Mouse (Mus musculus) limb, embryonic 14.5 days (tissue): ENCODE data around the gene Slc23a4. TPM values are rescaled to one million over a fixed set of nuclear protein-coding genes. Genes with fewer than 3 reads are reported as not detected.

Experiments
- ATAC-seq: fragments of 200-750 bp; cut with Nextera tagmentation; 2 replicates; pipeline ENCODE4 v1.8.0; 2017; ENCODE audit warnings: low read depth, moderate number of reproducible peaks, moderate TSS enrichment; ENCODE audit not compliant: low FRiP score
- DNase-seq: peaks from one replicate; pipeline ENCODE4 v3.0.0-alpha.2; 2015; ENCODE audit warnings: low spot score
- H3K27ac ChIP-seq: fragments of 300-500 bp; sonication (generic); replicated peaks from 2 replicates; pipeline ENCODE4 v1.5.1; 2014; ENCODE audit warnings: low read depth, mild to moderate bottlenecking, low read length, moderate library complexity, mixed read lengths
- H3K27me3 ChIP-seq: fragments of 300-500 bp; sonication (generic); 2 replicates; pipeline ENCODE4 v1.6.1; 2014; ENCODE audit warnings: low read length, mixed read lengths; ENCODE audit not compliant: control insufficient read depth, insufficient read depth
- H3K36me3 ChIP-seq: fragments of 300-500 bp; sonication (generic); 2 replicates; pipeline ENCODE4 v1.6.1; 2014; ENCODE audit warnings: mild to moderate bottlenecking, low read length, moderate library complexity, mixed read lengths; ENCODE audit not compliant: control insufficient read depth, insufficient read depth
- H3K4me1 ChIP-seq: fragments of 300-500 bp; sonication (generic); 2 replicates; pipeline ENCODE4 v1.6.1; 2014; ENCODE audit warnings: antibody characterized with exemption, low read length, mixed read lengths; ENCODE audit not compliant: control insufficient read depth, insufficient read depth
- H3K4me2 ChIP-seq: fragments of 300-500 bp; sonication (generic); replicated peaks from 2 replicates; pipeline ENCODE4 v1.6.1; 2014; ENCODE audit warnings: low read depth, mild to moderate bottlenecking, low read length, moderate library complexity; ENCODE audit not compliant: severe bottlenecking
- H3K4me3 ChIP-seq: fragments of 300-500 bp; sonication (generic); replicated peaks from 2 replicates; pipeline ENCODE4 v1.5.1; 2014; ENCODE audit warnings: low read length
- H3K9ac ChIP-seq: fragments of 300-500 bp; sonication (generic); 2 replicates; pipeline ENCODE4 v1.6.1; 2014; ENCODE audit warnings: mild to moderate bottlenecking, low read depth, low read length, moderate library complexity; ENCODE audit not compliant: severe bottlenecking
- H3K9me3 ChIP-seq: fragments of 300-500 bp; sonication (generic); 2 replicates; pipeline ENCODE4 v1.6.1; 2016; ENCODE audit warnings: low read length; ENCODE audit not compliant: control insufficient read depth
- POLR2A ChIP-seq: fragments of 200-500 bp; IDR thresholded peaks from 2 replicates; pipeline ENCODE4 v1.8.0; 2012; ENCODE audit warnings: inconsistent platforms, mild to moderate bottlenecking, moderate library complexity, borderline replicate concordance; ENCODE audit not compliant: insufficient read depth, insufficient read length; ENCODE audit errors: extremely low read depth
- WGBS: fragments of 180-500 bp; shearing (Covaris S2); extraction: QIAGEN DNeasy Blood & Tissue Kit; methylation state at CpG from one replicate; pipeline ENCODE4 v1.1.7; 2014; 5-methylcytosine and 5-hydroxymethylcytosine counted together
- polyA plus RNA-seq, 2 experiments: library from polyadenylated mRNA; depleted of rRNA in 1 of 2; stranded (reverse) in 1 of 2; unstranded in 1 of 2; fragments of >200 nt; fragmentation: Nextera tagmentation in 1 of 2; extraction: Ambion mirVana in 1 of 2; gene quantifications; 2 replicates each; pipeline versions ENCODE4 v1.2.1 to v1.2.3; 2012 to 2014

Gene Slc23a4
- polyA plus RNA-seq, 2 experiments = 0.73 to 2.1 TPM

- TF ChIP-seq POLR2A = no peak
- ATAC-seq = no peak
- no peak overlapping the region for H3K4me2 ChIP-seq
- H3K9me3 ChIP-seq = no peaks in the 10 kb centered on the region
- H3K36me3 ChIP-seq = peaks cover 66% of the 10 kb centered on the region
- no peak for DNase-seq
- no peaks in the 10 kb centered on the region for H3K4me1 ChIP-seq
- no peak overlapping the region for H3K4me3 ChIP-seq
- H3K27ac ChIP-seq = no peak overlapping the region
- H3K27me3 ChIP-seq = no peaks in the 10 kb centered on the region
- 88% methylated on average over 7 of the region's 7 CpGs for WGBS
- no peak overlapping the region for H3K9ac ChIP-seq
These were observed 85.6 kb downstream of the Slc23a4 start for GRCm38 (mm10) chr6:34902578-34902977.

- Histone ChIP-seq H3K4me1 (no peaks in the 10 kb centered on the region), H3K4me3 (no peak overlapping the region), H3K27me3 (no peaks in the 10 kb centered on the region), H3K36me3 (peaks cover 65% of the 10 kb centered on the region), H3K9ac (no peak overlapping the region), H3K27ac (no peak overlapping the region), H3K4me2 (no peak overlapping the region), H3K9me3 (no peaks in the 10 kb centered on the region)
- WGBS = 72% methylated on average over 9 of the region's 9 CpGs
- DNase-seq (no peak), ATAC-seq (no peak)
- TF ChIP-seq POLR2A = no peak
These were observed 86.2 kb downstream of the Slc23a4 start for GRCm38 (mm10) chr6:34901911-34902444.

GRCm38 (mm10) chr6:34900990-34901389 is 87.2 kb downstream of the Slc23a4 start:
- Histone ChIP-seq H3K9ac (no peak overlapping the region), H3K27me3 (no peaks in the 10 kb centered on the region), H3K9me3 (no peaks in the 10 kb centered on the region), H3K4me3 (no peak overlapping the region), H3K27ac (no peak overlapping the region), H3K4me1 (no peaks in the 10 kb centered on the region), H3K36me3 (peaks cover 62% of the 10 kb centered on the region), H3K4me2 (no peak overlapping the region)
- WGBS = 43% methylated on average over 2 of the region's 2 CpGs
- no peak for DNase-seq
- ATAC-seq = no peak
- no peak for TF ChIP-seq POLR2A

- Histone ChIP-seq H3K9me3 (no peaks in the 10 kb centered on the region), H3K9ac (no peak overlapping the region), H3K4me2 (no peak overlapping the region), H3K27ac (no peak overlapping the region), H3K27me3 (no peaks in the 10 kb centered on the region), H3K36me3 (peaks cover 62% of the 10 kb centered on the region), H3K4me1 (no peaks in the 10 kb centered on the region), H3K4me3 (no peak overlapping the region)
- ATAC-seq = no peak
- TF ChIP-seq POLR2A = no peak
- DNase-seq = no peak
- 82% methylated on average over 2 of the region's 2 CpGs for WGBS
These were observed 89.1 kb downstream of the Slc23a4 start for GRCm38 (mm10) chr6:34899127-34899526.

- H3K27ac ChIP-seq = no peak overlapping the region
- no peak for DNase-seq
- ATAC-seq = no peak
- H3K36me3 ChIP-seq = peaks cover 65% of the 10 kb centered on the region
- TF ChIP-seq POLR2A = no peak
- no peak overlapping the region for H3K4me3 ChIP-seq
- 55% methylated on average over 15 of the region's 16 CpGs for WGBS
- H3K4me2 ChIP-seq = no peak overlapping the region
- no peaks in the 10 kb centered on the region for H3K4me1 ChIP-seq
- no peaks in the 10 kb centered on the region for H3K9me3 ChIP-seq
- H3K9ac ChIP-seq = no peak overlapping the region
- no peaks in the 10 kb centered on the region for H3K27me3 ChIP-seq
These were observed 91.9 kb downstream of the Slc23a4 start for GRCm38 (mm10) chr6:34896168-34896780.

GRCm38 (mm10) chr6:34895569-34895968 is 92.6 kb downstream of the Slc23a4 start:
- H3K9ac ChIP-seq = no peak overlapping the region
- no peak overlapping the region for H3K4me3 ChIP-seq
- TF ChIP-seq POLR2A = no peak
- 88% methylated on average over 7 of the region's 7 CpGs for WGBS
- no peaks in the 10 kb centered on the region for H3K9me3 ChIP-seq
- H3K4me2 ChIP-seq = no peak overlapping the region
- no peaks in the 10 kb centered on the region for H3K4me1 ChIP-seq
- no peak overlapping the region for H3K27ac ChIP-seq
- ATAC-seq (no peak), DNase-seq (no peak)
- H3K36me3 ChIP-seq = peaks cover 63% of the 10 kb centered on the region
- H3K27me3 ChIP-seq = no peaks in the 10 kb centered on the region

Other genes starting within 250 kb of the Slc23a4 start
- 10.7 and 11.3 TPM in 2 replicates for gene Agbl3, start 208.0 kb downstream of the Slc23a4 start, polyA plus RNA-seq (2012; rRNA removed)
- gene Agbl3, start 208.0 kb downstream of the Slc23a4 start, polyA plus RNA-seq (2014; fragmentation: Nextera tagmentation; extraction: Ambion mirVana) = 8.2 and 10.0 TPM in 2 replicates
- 1.2 and 1.8 TPM in 2 replicates for gene Tmem140, start 125.3 kb downstream of the Slc23a4 start, polyA plus RNA-seq (2012; rRNA removed)
- gene Tmem140, start 125.3 kb downstream of the Slc23a4 start, polyA plus RNA-seq (2014; fragmentation: Nextera tagmentation; extraction: Ambion mirVana) = 1.2 and 2.5 TPM in 2 replicates
- gene Cyren, start 110.3 kb downstream of the Slc23a4 start, polyA plus RNA-seq (2012; rRNA removed) = 22.6 and 24.2 TPM in 2 replicates
- gene Cyren, start 110.3 kb downstream of the Slc23a4 start, polyA plus RNA-seq (2014; fragmentation: Nextera tagmentation; extraction: Ambion mirVana) = 11.3 and 12.4 TPM in 2 replicates
- gene Wdr91, start 77.5 kb downstream of the Slc23a4 start, polyA plus RNA-seq (2012; rRNA removed) = 22.2 TPM in 2 replicates
- gene Wdr91, start 77.5 kb downstream of the Slc23a4 start, polyA plus RNA-seq (2014; fragmentation: Nextera tagmentation; extraction: Ambion mirVana) = 9.6 and 11.3 TPM in 2 replicates
- gene Stra8, start 68.2 kb downstream of the Slc23a4 start, polyA plus RNA-seq (2012; rRNA removed) = 0.05 TPM in 1 of 2 replicates, not detected in the other
- not detected in 2 replicates for gene Stra8, start 68.2 kb downstream of the Slc23a4 start, polyA plus RNA-seq (2014; fragmentation: Nextera tagmentation; extraction: Ambion mirVana)
- gene Cnot4, start 145.3 kb upstream of the Slc23a4 start, polyA plus RNA-seq (2012; rRNA removed) = 22.6 and 25.1 TPM in 2 replicates
- gene Cnot4, start 145.3 kb upstream of the Slc23a4 start, polyA plus RNA-seq (2014; fragmentation: Nextera tagmentation; extraction: Ambion mirVana) = 29.0 and 34.2 TPM in 2 replicates
- gene Nup205, start 189.0 kb upstream of the Slc23a4 start, polyA plus RNA-seq (2012; rRNA removed) = 48.4 and 51.1 TPM in 2 replicates
- gene Nup205, start 189.0 kb upstream of the Slc23a4 start, polyA plus RNA-seq (2014; fragmentation: Nextera tagmentation; extraction: Ambion mirVana) = 38.7 and 40.8 TPM in 2 replicates